Mouse (Mus musculus) olfactory bulb, adult 2 months (tissue): ENCODE data around the gene Slc9a3r2. TPM values are rescaled to one million over a fixed set of nuclear protein-coding genes. Genes with fewer than 3 reads are reported as not detected.
A peak's percentile ranks its signal among the peaks of the same experiment; 100 is the strongest.

Source experiments
- H3K27ac ChIP-seq: fragments of 200-500 bp; 2 replicates; pipeline ENCODE4 v1.5.1; 2012; ENCODE audit warnings: low read depth, low read length; ENCODE audit not compliant: insufficient read depth
- H3K4me1 ChIP-seq: fragments of 200-500 bp; 2 replicates; pipeline ENCODE4 v1.6.1; 2012; ENCODE audit warnings: low read length; ENCODE audit not compliant: control insufficient read depth, insufficient read depth
- H3K4me3 ChIP-seq: fragments of 200-500 bp; 2 replicates; pipeline ENCODE4 v1.5.1; 2012; ENCODE audit warnings: mild to moderate bottlenecking, low read depth, low read length, moderate library complexity; ENCODE audit not compliant: insufficient read depth
- CTCF ChIP-seq: fragments of 200-500 bp; IDR thresholded peaks from 2 replicates; pipeline ENCODE4 v1.5.1; 2012; ENCODE audit warnings: low read depth, mild to moderate bottlenecking, low read length, moderate library complexity; ENCODE audit not compliant: insufficient read depth
- POLR2A ChIP-seq: fragments of 200-500 bp; IDR thresholded peaks from 2 replicates; pipeline ENCODE4 v1.6.1; 2012; ENCODE audit warnings: mild to moderate bottlenecking, low read depth, low read length, moderate library complexity; ENCODE audit not compliant: insufficient read depth
- WGBS: fragments of 180-500 bp; shearing (Covaris S2); methylation state at CpG from one replicate; pipeline ENCODE4 v1.1.7; 2018; 5-methylcytosine and 5-hydroxymethylcytosine counted together
- polyA plus RNA-seq: library from polyadenylated mRNA; stranded (reverse); fragments of >200 nt; gene quantifications from 2 replicates; pipeline ENCODE4 v1.2.4, GENCODE M21; 2012; ENCODE audit warnings: low replicate concordance; ENCODE audit not compliant: missing spikeins, insufficient read depth, insufficient read length

Slc9a3r2 gene
- polyA plus RNA-seq, 1 experiment = not detected

DNA sequence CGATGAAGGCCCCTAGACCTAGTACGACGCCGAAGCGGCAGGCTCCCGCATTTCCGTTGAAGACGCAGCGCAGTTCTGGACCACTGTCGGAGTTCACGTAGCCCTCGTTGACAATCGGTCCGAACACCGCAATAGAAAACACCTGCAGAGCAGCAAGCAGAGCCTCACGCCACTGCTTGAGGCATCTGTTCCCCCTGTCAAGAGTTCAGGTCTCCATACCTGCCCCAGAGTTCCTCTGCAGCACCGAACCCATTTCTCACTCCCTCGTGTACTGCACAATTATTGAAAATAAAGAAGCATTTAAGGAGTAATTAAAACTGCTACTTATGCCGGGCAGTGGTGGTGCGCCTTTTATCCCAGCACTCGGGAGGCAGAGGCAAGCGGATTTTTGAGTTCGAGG lies 37.5 kb upstream of the Slc9a3r2 start:
- TF ChIP-seq POLR2A (no peak), CTCF (no peak)
- Histone ChIP-seq H3K4me3 (peak overlapping the region; percentile 40), H3K27ac (no peak overlapping the region), H3K4me1 (peaks cover 25% of the 10 kb centered on the region)
- WGBS = 25% methylated on average over 23 of the region's 23 CpGs

- WGBS = 11% methylated on average over 25 of the region's 25 CpGs
- H3K4me1 ChIP-seq = peaks cover 25% of the 10 kb centered on the region
- no peak overlapping the region for H3K27ac ChIP-seq
- peak overlapping the region; percentile 40 for H3K4me3 ChIP-seq
- no peak for TF ChIP-seq POLR2A
- TF ChIP-seq CTCF = no peak
Observed at GRCm38 (mm10) chr17:24687146-24687595, 37.0 kb upstream of the Slc9a3r2 start.

GRCm38 (mm10) chr17:24686514-24686913 lies 36.4 kb upstream of the Slc9a3r2 start:
- Histone ChIP-seq H3K4me3 (no peak overlapping the region), H3K27ac (no peak overlapping the region), H3K4me1 (peaks cover 25% of the 10 kb centered on the region)
- WGBS = 54% methylated on average over 16 of the region's 16 CpGs
- TF ChIP-seq CTCF (no peak), POLR2A (no peak)

- H3K4me3 ChIP-seq = no peak overlapping the region
- peaks cover 15% of the 10 kb centered on the region for H3K4me1 ChIP-seq
- no peak overlapping the region for H3K27ac ChIP-seq
- WGBS = 93% methylated on average over 24 of the region's 24 CpGs
- TF ChIP-seq POLR2A (no peak), CTCF (no peak)
Observed at GRCm38 (mm10) chr17:24677500-24678080, 27.5 kb upstream of the Slc9a3r2 start.

DNA sequence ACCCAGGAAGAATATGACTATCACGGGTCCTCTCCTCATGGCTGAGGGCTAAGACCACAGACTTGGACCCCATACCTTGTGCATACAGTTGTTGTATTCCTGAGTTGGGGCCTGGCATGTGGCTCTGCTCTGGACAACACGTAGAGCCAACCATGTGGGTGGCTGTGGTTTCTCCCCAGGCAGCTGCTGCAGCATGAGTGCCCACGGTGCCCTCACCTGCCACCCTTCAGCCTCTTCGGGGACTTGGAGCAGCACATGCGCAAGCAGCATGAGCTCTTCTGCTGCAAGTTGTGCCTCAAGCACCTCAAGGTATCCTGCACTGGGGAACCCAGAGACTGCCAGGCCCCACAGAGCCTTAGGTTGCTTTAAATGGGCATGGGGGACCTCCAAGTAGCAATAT lies 26.8 kb upstream of the Slc9a3r2 start:
- no peak for TF ChIP-seq CTCF
- 94% methylated on average over 5 of the region's 5 CpGs for WGBS
- Histone ChIP-seq H3K4me3 (no peak overlapping the region), H3K4me1 (peaks cover 21% of the 10 kb centered on the region), H3K27ac (no peak overlapping the region)

- 37% methylated on average over 2 of the region's 2 CpGs for WGBS
- Histone ChIP-seq H3K4me1 (peaks cover 24% of the 10 kb centered on the region), H3K4me3 (no peak overlapping the region), H3K27ac (no peak overlapping the region)
- TF ChIP-seq CTCF (no peak; the same call in 1 of the 2 replicates), POLR2A (no peak)
Observed at GRCm38 (mm10) chr17:24676187-24676586, 26.1 kb upstream of the Slc9a3r2 start.

GRCm38 (mm10) chr17:24674277-24674676 lies 24.1 kb upstream of the Slc9a3r2 start:
- Histone ChIP-seq H3K27ac (no peak overlapping the region), H3K4me3 (no peak overlapping the region), H3K4me1 (peaks cover 26% of the 10 kb centered on the region)
- TF ChIP-seq CTCF (no peak), POLR2A (no peak)
- WGBS = 53% methylated on average over 7 of the region's 7 CpGs

GRCm38 (mm10) chr17:24672141-24672540 lies 22.0 kb upstream of the Slc9a3r2 start:
- Histone ChIP-seq H3K4me1 (peaks cover 26% of the 10 kb centered on the region), H3K27ac (no peak overlapping the region), H3K4me3 (no peak overlapping the region)
- 32% methylated on average over 5 of the region's 5 CpGs for WGBS
- no peak for TF ChIP-seq POLR2A
- no peak for TF ChIP-seq CTCF

DNA sequence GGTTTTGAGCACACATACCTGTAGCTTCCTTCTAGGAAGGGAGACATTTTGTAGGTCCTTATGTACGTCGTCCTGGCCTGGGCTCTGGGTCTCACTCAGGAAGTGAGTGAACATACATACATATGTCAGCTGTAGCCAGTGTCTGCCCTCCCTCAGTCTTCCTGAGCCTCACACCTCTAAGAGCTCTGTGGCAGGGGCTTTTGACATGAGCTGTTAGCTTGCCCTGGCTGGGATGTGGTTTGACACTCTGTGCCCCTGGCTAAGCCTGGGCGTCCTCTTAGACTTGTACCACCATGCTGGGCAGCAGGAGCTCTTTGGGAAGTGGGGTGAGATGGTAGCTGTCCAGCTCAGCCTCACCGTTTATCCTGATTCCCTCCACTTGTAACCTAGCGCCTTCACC lies 21.2 kb upstream of the Slc9a3r2 start:
- no peak for TF ChIP-seq CTCF
- no peak for TF ChIP-seq POLR2A
- peaks cover 26% of the 10 kb centered on the region for H3K4me1 ChIP-seq
- 68% methylated on average over 5 of the region's 5 CpGs for WGBS
- no peak overlapping the region for H3K27ac ChIP-seq
- no peak overlapping the region for H3K4me3 ChIP-seq
